Mouse (Mus musculus) MEL (cell line): ENCODE measurements around the gene Grk5. TPM values are rescaled to one million over a fixed set of nuclear protein-coding genes. Genes with fewer than 3 reads are reported as not detected.

Experiments used
- DNase-seq: peaks from one replicate; pipeline ENCODE4 v3.0.0; 2011; ENCODE audit warnings: low read depth, low spot score
- H3K27ac ChIP-seq: 2 replicates; pipeline ENCODE4 v1.5.1; 2012; ENCODE audit warnings: low read depth, mild to moderate bottlenecking, control low read depth, low read length, moderate library complexity; ENCODE audit not compliant: control insufficient read depth
- H3K27me3 ChIP-seq, 2 experiments: fragments of 150-350 bp in 1 of 2; sonication (generic) in 1 of 2; 2 replicates each; pipeline ENCODE4 v1.6.1; 2012; ENCODE audit warnings: low read length in 2 of 2, mild to moderate bottlenecking in 2 of 2, improper control_type of control experiment in 1 of 2, moderate library complexity in 1 of 2; ENCODE audit not compliant: insufficient read depth in 2 of 2, control insufficient read depth in 1 of 2
- H3K36me3 ChIP-seq, 2 experiments: 2 replicates each; pipeline ENCODE4 v1.6.1; 2012 to 2014; ENCODE audit warnings: low read length in 2 of 2, improper control_type of control experiment in 1 of 2, inconsistent platforms in 1 of 2, mild to moderate bottlenecking in 1 of 2; ENCODE audit not compliant: insufficient read depth in 2 of 2, control insufficient read depth in 1 of 2
- H3K4me1 ChIP-seq, 2 experiments: fragments of 150-350 bp in 1 of 2; sonication (generic) in 1 of 2; 2 replicates each; pipeline ENCODE4 v1.6.1; 2012; ENCODE audit warnings: low read length in 2 of 2, improper control_type of control experiment in 1 of 2, mild to moderate bottlenecking in 1 of 2; ENCODE audit not compliant: insufficient read depth in 2 of 2, control insufficient read depth in 1 of 2
- H3K4me3 ChIP-seq, 2 experiments: fragments of 150-350 bp in 1 of 2; sonication (generic) in 1 of 2; 2 replicates each; pipeline ENCODE4 v1.5.1; 2012; ENCODE audit warnings: low read depth in 2 of 2, low read length in 2 of 2, mild to moderate bottlenecking in 2 of 2, moderate library complexity in 2 of 2, control low read depth in 1 of 2, improper control_type of control experiment in 1 of 2; ENCODE audit not compliant: control insufficient read depth in 1 of 2, insufficient read depth in 1 of 2
- H3K79me2 ChIP-seq: 2 replicates; pipeline ENCODE4 v1.6.1; 2012; ENCODE audit warnings: mild to moderate bottlenecking, low read length, moderate library complexity; ENCODE audit not compliant: control insufficient read depth, poor library complexity, insufficient read depth
- H3K9ac ChIP-seq: 2 replicates; pipeline ENCODE4 v1.6.1; 2012; ENCODE audit warnings: low read depth, mild to moderate bottlenecking, control low read depth, low read length, moderate library complexity; ENCODE audit not compliant: control insufficient read depth, poor library complexity, severe bottlenecking
- H3K9me3 ChIP-seq: fragments of 150-350 bp; sonication (generic); replicated peaks from 2 replicates; pipeline ENCODE4 v1.6.1; 2012; ENCODE audit warnings: mild to moderate bottlenecking, low read length, improper control_type of control experiment, moderate library complexity; ENCODE audit not compliant: insufficient read depth
- BHLHE40 ChIP-seq: IDR thresholded peaks from 2 replicates; pipeline ENCODE4 v1.6.1; 2012; ENCODE audit warnings: low read depth, mild to moderate bottlenecking, inconsistent platforms, low read length, improper control_type of control experiment, borderline replicate concordance
- CHD1 ChIP-seq: IDR thresholded peaks from 2 replicates; pipeline ENCODE4 v1.6.1; 2012; ENCODE audit warnings: low read depth, mild to moderate bottlenecking, inconsistent platforms, low read length, improper control_type of control experiment
- CTCF ChIP-seq, 3 experiments: IDR thresholded peaks in 2 of 3; conservative IDR thresholded peaks in 1 of 3; 2 replicates each; pipeline ENCODE4 v1.5.1; 2011 to 2012; ENCODE audit warnings: low read length in 3 of 3, low read depth in 2 of 3, mild to moderate bottlenecking in 2 of 3, improper control_type of control experiment in 1 of 3, inconsistent platforms in 1 of 3, mixed read lengths in 1 of 3, moderate library complexity in 1 of 3; ENCODE audit not compliant: control insufficient read depth in 1 of 3, insufficient read depth in 1 of 3, poor library complexity in 1 of 3, severe bottlenecking in 1 of 3
- ELF1 ChIP-seq: IDR thresholded peaks from 2 replicates; pipeline ENCODE4 v1.6.1; 2014; ENCODE audit warnings: low read depth, mild to moderate bottlenecking, inconsistent platforms, low read length, improper control_type of control experiment, moderate library complexity
- EP300 ChIP-seq, 2 experiments: IDR thresholded peaks; 2 replicates each; pipeline ENCODE4 v1.6.1; 2011; ENCODE audit warnings: improper control_type of control experiment in 2 of 2, low read length in 2 of 2, low read depth in 1 of 2, mild to moderate bottlenecking in 1 of 2
- ETS1 ChIP-seq: IDR thresholded peaks from 2 replicates; pipeline ENCODE4 v1.6.1; 2012; ENCODE audit warnings: low read depth, mild to moderate bottlenecking, inconsistent platforms, low read length, improper control_type of control experiment, moderate library complexity
- GATA1 ChIP-seq: IDR thresholded peaks from 2 replicates; pipeline ENCODE4 v1.6.1; 2011; ENCODE audit warnings: low read depth, low read length, improper control_type of control experiment
- HCFC1 ChIP-seq: IDR thresholded peaks from 2 replicates; pipeline ENCODE4 v1.6.1; 2012; ENCODE audit warnings: low read depth, mild to moderate bottlenecking, inconsistent platforms, low read length, improper control_type of control experiment, moderate library complexity
- JUND ChIP-seq: IDR thresholded peaks from 2 replicates; pipeline ENCODE4 v1.6.1; 2011; ENCODE audit warnings: low read depth, mild to moderate bottlenecking, improper control_type of control experiment, low read length
- MYB ChIP-seq: IDR thresholded peaks from 2 replicates; pipeline ENCODE4 v1.6.1; 2011; ENCODE audit warnings: mild to moderate bottlenecking, low read depth, low read length, improper control_type of control experiment
- MYC ChIP-seq: IDR thresholded peaks from 2 replicates; pipeline ENCODE4 v1.6.1; 2011; ENCODE audit warnings: low read depth, mild to moderate bottlenecking, low read length, improper control_type of control experiment, moderate library complexity
- NRF1 ChIP-seq: IDR thresholded peaks from 2 replicates; pipeline ENCODE4 v1.6.1; 2014; ENCODE audit warnings: low read depth, mild to moderate bottlenecking, inconsistent platforms, low read length, improper control_type of control experiment, moderate library complexity; ENCODE audit not compliant: poor library complexity, insufficient read depth, severe bottlenecking
- POLR2A ChIP-seq, 2 experiments: IDR thresholded peaks; 2 replicates each; pipeline ENCODE4 v1.6.1; 2011 to 2012; ENCODE audit warnings: low read length in 2 of 2, mild to moderate bottlenecking in 2 of 2, control low read depth in 1 of 2, improper control_type of control experiment in 1 of 2, low read depth in 1 of 2, moderate library complexity in 1 of 2; ENCODE audit not compliant: control insufficient read depth in 1 of 2, insufficient read depth in 1 of 2, poor library complexity in 1 of 2
- POLR2AphosphoS5 ChIP-seq: IDR thresholded peaks from 2 replicates; pipeline ENCODE4 v1.6.1; 2012; ENCODE audit warnings: low read depth, borderline replicate concordance, mild to moderate bottlenecking, inconsistent platforms, low read length, moderate library complexity, mixed read lengths
- RAD21 ChIP-seq: IDR thresholded peaks from 2 replicates; pipeline ENCODE4 v1.6.1; 2011; ENCODE audit warnings: mild to moderate bottlenecking, low read depth, low read length, improper control_type of control experiment
- SMC3 ChIP-seq: IDR thresholded peaks from 2 replicates; pipeline ENCODE4 v1.6.1; 2011; ENCODE audit warnings: low read depth, low read length, improper control_type of control experiment
- TAL1 ChIP-seq: IDR thresholded peaks from 2 replicates; pipeline ENCODE4 v1.6.1; 2012; ENCODE audit warnings: mild to moderate bottlenecking, inconsistent platforms, low read length, moderate library complexity, mixed read lengths
- USF1 ChIP-seq: IDR thresholded peaks from 2 replicates; pipeline ENCODE4 v1.6.1; 2014; ENCODE audit warnings: low read depth, mild to moderate bottlenecking, inconsistent platforms, low read length, improper control_type of control experiment, moderate library complexity
- USF2 ChIP-seq, 2 experiments: IDR thresholded peaks; 2 replicates each; pipeline ENCODE4 v1.6.1; 2011 to 2012; ENCODE audit warnings: improper control_type of control experiment in 2 of 2, low read length in 2 of 2, borderline replicate concordance in 1 of 2, inconsistent platforms in 1 of 2, low read depth in 1 of 2, mild to moderate bottlenecking in 1 of 2; ENCODE audit not compliant: insufficient read depth in 1 of 2
- ZC3H11A ChIP-seq: IDR thresholded peaks from 2 replicates; pipeline ENCODE4 v1.6.1; 2012; ENCODE audit warnings: low read depth, mild to moderate bottlenecking, inconsistent platforms, low read length, improper control_type of control experiment
- ZMIZ1 ChIP-seq: IDR thresholded peaks from 2 replicates; pipeline ENCODE4 v1.6.1; 2012; ENCODE audit warnings: low read depth, mild to moderate bottlenecking, inconsistent platforms, low read length, improper control_type of control experiment, moderate library complexity
- ZNF384 ChIP-seq: IDR thresholded peaks from 2 replicates; pipeline ENCODE4 v1.6.1; 2012; ENCODE audit warnings: low read depth, mild to moderate bottlenecking, inconsistent platforms, low read length, improper control_type of control experiment
- polyA plus RNA-seq, 2 experiments: library from polyadenylated mRNA; stranded (reverse) in 1 of 2; unstranded in 1 of 2; fragments of >175 nt in 1 of 2; fragments of >200 nt in 1 of 2; gene quantifications; 2 replicates each; pipeline versions ENCODE4 v1.2.1 to v1.2.4; 2012; ENCODE audit warnings: low replicate concordance in 2 of 2, low read depth in 1 of 2; ENCODE audit not compliant: insufficient read length in 2 of 2, insufficient read depth in 1 of 2, missing spikeins in 1 of 2
- total RNA-seq: library from RNA; depleted of rRNA; stranded (reverse); fragments of 300-350 nt; gene quantifications from 2 replicates; pipeline ENCODE4 v1.2.3, GENCODE M21; 2012

Gene Grk5
- total and polyA plus RNA-seq, 3 experiments, result 4.2 to 8.1 TPM; not detected in 1

- Histone ChIP-seq H3K79me2 (no peaks in the 10 kb centered on the region), H3K9me3 (no peaks in the 10 kb centered on the region), H3K4me1 (no peaks in the 10 kb centered on the region), H3K9ac (no peak overlapping the region), H3K27me3 (no peaks in the 10 kb centered on the region), H3K27ac (no peak overlapping the region), H3K36me3 (no peaks in the 10 kb centered on the region), H3K4me3 (no peak overlapping the region)
- TF ChIP-seq MYC (no peak), POLR2A (IDR thresholded peaks at IDR 0.05; ENCODE audit: control insufficient read depth in 1 of 2, insufficient read depth in 1 of 2, low read depth in 1 of 2, low read length in 2 of 2, poor library complexity in 1 of 2) (no peak), BHLHE40 (no peak), RAD21 (no peak), ZNF384 (no peak), ETS1 (no peak), ZC3H11A (no peak), EP300 (IDR thresholded peaks at IDR 0.05; ENCODE audit: low read depth in 1 of 2, low read length in 2 of 2) (no peak), USF1 (no peak), CTCF (IDR thresholded peaks at IDR 0.05 in 2 of 3, conservative IDR thresholded peaks at IDR 0.05 in 1 of 3; ENCODE audit: control insufficient read depth in 1 of 3, insufficient read depth in 1 of 3, low read depth in 2 of 3, low read length in 3 of 3, poor library complexity in 1 of 3, severe bottlenecking in 1 of 3) (no peak), MYB (no peak), CHD1 (no peak), HCFC1 (no peak)
- DNase-seq, result no peak
These were observed 168.0 kb downstream of the Grk5 start for GRCm38 (mm10) chr19:61057581-61057980.

- Histone ChIP-seq H3K27ac (no peak overlapping the region), H3K79me2 (no peaks in the 10 kb centered on the region), H3K4me3 (no peak overlapping the region), H3K27me3 (no peaks in the 10 kb centered on the region), H3K4me1 (no peaks in the 10 kb centered on the region), H3K36me3 (no peaks in the 10 kb centered on the region), H3K9me3 (no peaks in the 10 kb centered on the region), H3K9ac (no peak overlapping the region)
- DNase-seq, result no peak
- TF ChIP-seq ZNF384 (no peak), GATA1 (0 out of 2 replicates have a peak, but pooled peaks have one; percentile 4), TAL1 (no peak), JUND (no peak)
These were observed 174.8 kb downstream of the Grk5 start for GRCm38 (mm10) chr19:61064386-61064785.

- no peak for DNase-seq
- Histone ChIP-seq H3K79me2 (no peaks in the 10 kb centered on the region), H3K27ac (no peak overlapping the region), H3K4me1 (no peaks in the 10 kb centered on the region), H3K4me3 (no peak overlapping the region), H3K27me3 (no peaks in the 10 kb centered on the region), H3K9ac (no peak overlapping the region), H3K9me3 (no peaks in the 10 kb centered on the region), H3K36me3 (no peaks in the 10 kb centered on the region)
- no peak for TF ChIP-seq ETS1
- TF ChIP-seq BHLHE40, result no peak
- TF ChIP-seq ZMIZ1, result no peak
- no peak for TF ChIP-seq GATA1
- TF ChIP-seq ZNF384, result no peak
- TF ChIP-seq USF1, result no peak
- TF ChIP-seq SMC3, result no peak
- no peak for TF ChIP-seq NRF1
- TF ChIP-seq ELF1, result no peak
- TF ChIP-seq USF2 (IDR thresholded peaks at IDR 0.05; ENCODE audit: borderline replicate concordance in 1 of 2, insufficient read depth in 1 of 2, low read depth in 1 of 2, low read length in 2 of 2), result no peak
- TF ChIP-seq MYC, result no peak
- no peak for TF ChIP-seq ZC3H11A
- no peak for TF ChIP-seq EP300 (IDR thresholded peaks at IDR 0.05; ENCODE audit: low read depth in 1 of 2, low read length in 2 of 2)
- no peak for TF ChIP-seq POLR2AphosphoS5
These were observed 175.5 kb downstream of the Grk5 start for GRCm38 (mm10) chr19:61065011-61065410.
